Mouse (Mus musculus): ENCODE measurements around the gene 1700023F06Rik. TPM values are rescaled to one million over a fixed set of nuclear protein-coding genes. Genes with fewer than 3 reads are reported as not detected.

Gene 1700023F06Rik
- polyA plus RNA-seq, 1 experiment from 2014 or later = 2.4 TPM

GRCm38 (mm10) chr11:103198911-103199803 lies 9.2 kb downstream of the 1700023F06Rik start:
- Histone ChIP-seq H3K9me3 (ENCODE audit: control insufficient read depth, low read length) (no peaks in the 10 kb centered on the region), H3K4me1 (ENCODE audit: control insufficient read depth, insufficient read depth, low read length) (peaks cover 2% of the 10 kb centered on the region; the same call in 1 of the 2 replicates), H3K9ac (replicated peaks; ENCODE audit: low read depth, low read length) (peak overlapping the region; percentile 71), H3K4me3 (ENCODE audit: low read depth, low read length) (peak overlapping the region; percentile 46), H3K27me3 (ENCODE audit: control insufficient read depth, insufficient read depth, low read length) (peaks cover 42% of the 10 kb centered on the region), H3K36me3 (ENCODE audit: control insufficient read depth, insufficient read depth, low read length) (0 out of 2 replicates have a peak, but pooled peaks cover 4% of the 10 kb centered on the region), H3K27ac (ENCODE audit: low read depth, low read length) (no peak overlapping the region), H3K4me2 (ENCODE audit: low read depth, low read length) (peak overlapping the region; percentile 83)
- peak; percentile 68 for ATAC-seq (ENCODE audit: low read depth)
- under 1% methylated on average over 58 of the region's 59 CpGs for WGBS

GRCm38 (mm10) chr11:103198339-103198738 lies 10.0 kb downstream of the 1700023F06Rik start:
- H3K4me3 ChIP-seq (ENCODE audit: low read depth, low read length) = no peak overlapping the region

GRCm38 (mm10) chr11:103197340-103197739 lies 11.0 kb downstream of the 1700023F06Rik start:
- Histone ChIP-seq H3K4me3 (ENCODE audit: low read depth, low read length) (no peak overlapping the region), H3K27ac (ENCODE audit: low read depth, low read length) (no peak overlapping the region), H3K9ac (replicated peaks; ENCODE audit: low read depth, low read length) (no peak overlapping the region), H3K9me3 (ENCODE audit: control insufficient read depth, low read length) (no peaks in the 10 kb centered on the region), H3K4me2 (ENCODE audit: low read depth, low read length) (no peak overlapping the region), H3K36me3 (ENCODE audit: control insufficient read depth, insufficient read depth, low read length) (0 out of 2 replicates have a peak, but pooled peaks cover 4% of the 10 kb centered on the region), H3K27me3 (ENCODE audit: control insufficient read depth, insufficient read depth, low read length) (peaks cover 58% of the 10 kb centered on the region), H3K4me1 (ENCODE audit: control insufficient read depth, insufficient read depth, low read length) (peaks cover 7% of the 10 kb centered on the region; the same call in 1 of the 2 replicates)
- ATAC-seq (ENCODE audit: low read depth) = no peak
- 78% methylated on average over 4 of the region's 4 CpGs for WGBS

More at GRCm38 (mm10) chr11:103198339-103198738, 10.0 kb downstream of the 1700023F06Rik start:
- peaks cover 3% of the 10 kb centered on the region; the same call in 1 of the 2 replicates for H3K4me1 ChIP-seq (ENCODE audit: control insufficient read depth, insufficient read depth, low read length)
- no peak overlapping the region for H3K27ac ChIP-seq (ENCODE audit: low read depth, low read length)
- H3K9ac ChIP-seq (replicated peaks; ENCODE audit: low read depth, low read length) = no peak overlapping the region
- peaks cover 51% of the 10 kb centered on the region for H3K27me3 ChIP-seq (ENCODE audit: control insufficient read depth, insufficient read depth, low read length)
- H3K4me2 ChIP-seq (ENCODE audit: low read depth, low read length) = peak overlapping the region; percentile 83; the same call in 1 of the 2 replicates
- no peak for ATAC-seq (ENCODE audit: low read depth)
- 5% methylated on average over 16 of the region's 16 CpGs for WGBS
- H3K36me3 ChIP-seq (ENCODE audit: control insufficient read depth, insufficient read depth, low read length) = 0 out of 2 replicates have a peak, but pooled peaks cover 4% of the 10 kb centered on the region
- H3K9me3 ChIP-seq (ENCODE audit: control insufficient read depth, low read length) = no peaks in the 10 kb centered on the region

- Histone ChIP-seq H3K9me3 (ENCODE audit: control insufficient read depth, low read length) (no peaks in the 10 kb centered on the region), H3K9ac (replicated peaks; ENCODE audit: low read depth, low read length) (no peak overlapping the region), H3K27me3 (ENCODE audit: control insufficient read depth, insufficient read depth, low read length) (peaks cover 75% of the 10 kb centered on the region), H3K4me1 (ENCODE audit: control insufficient read depth, insufficient read depth, low read length) (peaks cover 7% of the 10 kb centered on the region; the same call in 1 of the 2 replicates), H3K4me2 (ENCODE audit: low read depth, low read length) (no peak overlapping the region), H3K4me3 (ENCODE audit: low read depth, low read length) (no peak overlapping the region), H3K27ac (ENCODE audit: low read depth, low read length) (no peak overlapping the region), H3K36me3 (ENCODE audit: control insufficient read depth, insufficient read depth, low read length) (0 out of 2 replicates have a peak, but pooled peaks cover 4% of the 10 kb centered on the region)
- 71% methylated on average over 5 of the region's 5 CpGs for WGBS
- ATAC-seq (ENCODE audit: low read depth) = no peak
These were observed 12.7 kb downstream of the 1700023F06Rik start for GRCm38 (mm10) chr11:103195656-103196055.

- 90% methylated on average over 18 of the region's 18 CpGs for WGBS
- Histone ChIP-seq H3K4me1 (ENCODE audit: control insufficient read depth, insufficient read depth, low read length) (peaks cover 7% of the 10 kb centered on the region; the same call in 1 of the 2 replicates), H3K9me3 (ENCODE audit: control insufficient read depth, low read length) (no peaks in the 10 kb centered on the region), H3K9ac (replicated peaks; ENCODE audit: low read depth, low read length) (no peak overlapping the region), H3K4me3 (ENCODE audit: low read depth, low read length) (no peak overlapping the region), H3K27me3 (ENCODE audit: control insufficient read depth, insufficient read depth, low read length) (peaks cover 75% of the 10 kb centered on the region), H3K27ac (ENCODE audit: low read depth, low read length) (no peak overlapping the region), H3K36me3 (ENCODE audit: control insufficient read depth, insufficient read depth, low read length) (0 out of 2 replicates have a peak, but pooled peaks cover 4% of the 10 kb centered on the region), H3K4me2 (ENCODE audit: low read depth, low read length) (no peak overlapping the region)
- ATAC-seq (ENCODE audit: low read depth) = no peak
These were observed 13.1 kb downstream of the 1700023F06Rik start for GRCm38 (mm10) chr11:103195236-103195635.

- Histone ChIP-seq H3K9ac (replicated peaks; ENCODE audit: low read depth, low read length) (no peak overlapping the region), H3K9me3 (ENCODE audit: control insufficient read depth, low read length) (no peaks in the 10 kb centered on the region), H3K4me2 (ENCODE audit: low read depth, low read length) (no peak overlapping the region), H3K4me1 (ENCODE audit: control insufficient read depth, insufficient read depth, low read length) (0 out of 2 replicates have a peak, but pooled peaks cover 5% of the 10 kb centered on the region), H3K27ac (ENCODE audit: low read depth, low read length) (no peak overlapping the region), H3K4me3 (ENCODE audit: low read depth, low read length) (no peak overlapping the region), H3K27me3 (ENCODE audit: control insufficient read depth, insufficient read depth, low read length) (peaks cover 72% of the 10 kb centered on the region), H3K36me3 (ENCODE audit: control insufficient read depth, insufficient read depth, low read length) (0 out of 2 replicates have a peak, but pooled peaks cover 4% of the 10 kb centered on the region)
- ATAC-seq (ENCODE audit: low read depth) = no peak
- 40% methylated on average over 9 of the region's 9 CpGs for WGBS
These were observed 14.6 kb downstream of the 1700023F06Rik start for GRCm38 (mm10) chr11:103193825-103194168.

GRCm38 (mm10) chr11:103192956-103193824 lies 15.2 kb downstream of the 1700023F06Rik start:
- ATAC-seq (ENCODE audit: low read depth) = no peak; the same call in 1 of the 2 replicates
- H3K36me3 ChIP-seq (ENCODE audit: control insufficient read depth, insufficient read depth, low read length) = 0 out of 2 replicates have a peak, but pooled peaks cover 4% of the 10 kb centered on the region
- H3K4me2 ChIP-seq (ENCODE audit: low read depth, low read length) = peak overlapping the region; percentile 51
- peaks cover 68% of the 10 kb centered on the region for H3K27me3 ChIP-seq (ENCODE audit: control insufficient read depth, insufficient read depth, low read length)
- H3K9me3 ChIP-seq (ENCODE audit: control insufficient read depth, low read length) = no peaks in the 10 kb centered on the region
- H3K27ac ChIP-seq (ENCODE audit: low read depth, low read length) = no peak overlapping the region
- H3K9ac ChIP-seq (replicated peaks; ENCODE audit: low read depth, low read length) = peak overlapping the region; percentile 29; the same call in 1 of the 2 replicates
- H3K4me3 ChIP-seq (ENCODE audit: low read depth, low read length) = peak overlapping the region; percentile 25
- H3K4me1 ChIP-seq (ENCODE audit: control insufficient read depth, insufficient read depth, low read length) = 0 out of 2 replicates have a peak, but pooled peaks cover 5% of the 10 kb centered on the region
- WGBS = 6% methylated on average over 43 of the region's 44 CpGs

- Histone ChIP-seq H3K36me3 (ENCODE audit: control insufficient read depth, insufficient read depth, low read length) (0 out of 2 replicates have a peak, but pooled peaks cover 4% of the 10 kb centered on the region), H3K4me3 (ENCODE audit: low read depth, low read length) (peak overlapping the region; percentile 25), H3K9me3 (ENCODE audit: control insufficient read depth, low read length) (no peaks in the 10 kb centered on the region), H3K27me3 (ENCODE audit: control insufficient read depth, insufficient read depth, low read length) (peaks cover 61% of the 10 kb centered on the region), H3K27ac (ENCODE audit: low read depth, low read length) (no peak overlapping the region), H3K4me1 (ENCODE audit: control insufficient read depth, insufficient read depth, low read length) (0 out of 2 replicates have a peak, but pooled peaks cover 5% of the 10 kb centered on the region), H3K4me2 (ENCODE audit: low read depth, low read length) (peak overlapping the region; percentile 51), H3K9ac (replicated peaks; ENCODE audit: low read depth, low read length) (peak overlapping the region; percentile 29; the same call in 1 of the 2 replicates)
- ATAC-seq (ENCODE audit: low read depth) = no peak
- 9% methylated on average over 28 of the region's 28 CpGs for WGBS
These were observed 16.0 kb downstream of the 1700023F06Rik start for GRCm38 (mm10) chr11:103192230-103192955.
